Mouse (Mus musculus): ENCODE data around the gene Fgd2. TPM values are rescaled to one million over a fixed set of nuclear protein-coding genes. Genes with fewer than 3 reads are reported as not detected.

The Fgd2 gene
- polyA plus RNA-seq, 1 experiment = 0.44 TPM

DNA sequence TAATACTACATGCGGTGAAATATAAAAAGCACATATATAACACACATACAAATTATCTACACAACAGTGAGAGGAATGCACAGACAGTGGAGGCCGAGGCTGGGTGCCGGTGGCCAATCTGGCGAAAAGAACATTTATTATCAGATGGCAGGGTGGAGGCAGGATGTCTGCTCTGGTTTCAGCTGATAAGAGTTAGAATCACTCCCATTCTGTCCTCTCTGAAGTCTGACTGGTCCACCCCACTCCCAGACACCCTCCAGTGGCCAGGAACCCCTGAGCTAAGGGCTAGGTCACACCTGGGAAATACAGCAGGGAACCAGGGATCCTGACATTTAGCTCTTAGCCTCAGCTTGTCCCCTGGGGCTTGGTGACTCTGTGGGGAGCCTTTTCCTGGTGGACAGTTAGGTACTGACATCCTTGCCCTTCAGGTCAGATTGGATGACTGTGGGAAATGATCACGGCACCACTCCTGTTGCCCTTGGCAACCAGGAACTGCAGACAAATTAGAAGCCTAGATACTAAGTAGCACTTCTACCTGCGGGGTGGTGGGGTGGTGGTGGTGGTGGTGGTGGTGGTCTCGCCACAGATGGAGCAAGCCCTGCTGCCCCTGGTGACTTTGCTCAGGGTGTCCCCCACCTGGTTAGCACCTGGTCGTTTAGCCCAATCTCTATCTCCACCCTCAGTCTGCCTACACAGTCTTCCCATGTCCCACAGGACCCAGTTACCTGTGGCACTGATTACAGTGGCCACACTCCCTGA lies 40.7 kb upstream of the Fgd2 start:
- TF ChIP-seq POLR2A (IDR thresholded peaks at IDR 0.05; ENCODE audit: low read depth, low read length) (no peak), CTCF (IDR thresholded peaks at IDR 0.05; ENCODE audit: borderline replicate concordance, insufficient read depth, low read length) (no peak)

DNA sequence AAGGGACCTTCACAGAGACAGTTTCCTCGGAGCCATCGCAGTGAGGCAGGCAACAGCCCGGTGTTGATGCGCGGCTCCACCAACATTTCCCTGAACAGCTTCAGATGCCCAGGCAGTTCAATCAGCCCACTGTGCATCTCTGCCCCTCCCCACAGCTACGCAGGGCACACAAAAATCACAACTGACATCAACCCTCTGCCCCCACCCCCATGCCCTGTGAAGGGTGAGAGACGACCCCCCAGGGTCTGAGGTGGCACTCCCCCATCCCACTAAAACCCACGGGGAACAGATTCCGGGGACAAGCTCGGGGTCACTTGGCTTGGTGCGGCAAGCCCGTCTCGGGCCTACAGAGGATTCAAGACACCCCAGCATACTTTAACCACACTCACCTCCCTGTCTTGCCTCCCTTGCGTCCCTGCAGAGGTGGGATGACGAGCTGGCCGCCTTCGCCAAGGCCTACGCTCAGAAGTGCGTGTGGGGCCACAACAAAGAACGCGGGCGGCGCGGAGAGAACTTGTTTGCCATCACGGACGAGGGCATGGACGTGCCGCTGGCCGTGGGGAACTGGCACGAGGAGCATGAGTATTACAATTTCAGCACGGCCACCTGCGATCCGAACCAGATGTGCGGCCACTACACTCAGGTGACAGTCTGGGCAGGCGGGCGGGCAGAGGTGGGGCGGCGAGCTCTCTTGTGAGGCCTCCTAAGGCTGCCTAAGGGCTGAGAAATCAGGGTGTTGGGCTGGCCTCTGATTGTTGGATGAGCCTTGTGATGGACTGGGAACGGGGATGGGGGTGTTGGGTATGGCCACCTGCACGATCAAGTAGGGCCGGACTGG lies 38.7 kb upstream of the Fgd2 start:
- TF ChIP-seq POLR2A (IDR thresholded peaks at IDR 0.05; ENCODE audit: low read depth, low read length) (no peak), CTCF (IDR thresholded peaks at IDR 0.05; ENCODE audit: borderline replicate concordance, insufficient read depth, low read length) (no peak)
- no peak overlapping the region for H3K4me3 ChIP-seq (ENCODE audit: insufficient read depth, low read length)
- H3K4me1 ChIP-seq (ENCODE audit: control insufficient read depth, insufficient read depth, low read length) = no peaks in the 10 kb centered on the region
- no peak overlapping the region for H3K27ac ChIP-seq (ENCODE audit: insufficient read depth, low read length)

More for the DNA sequence above, 40.7 kb upstream of the Fgd2 start:
- H3K4me1 ChIP-seq (ENCODE audit: control insufficient read depth, insufficient read depth, low read length) = peaks cover 10% of the 10 kb centered on the region
- H3K4me3 ChIP-seq (ENCODE audit: insufficient read depth, low read length) = no peak overlapping the region
- no peak overlapping the region for H3K27ac ChIP-seq (ENCODE audit: insufficient read depth, low read length)

DNA sequence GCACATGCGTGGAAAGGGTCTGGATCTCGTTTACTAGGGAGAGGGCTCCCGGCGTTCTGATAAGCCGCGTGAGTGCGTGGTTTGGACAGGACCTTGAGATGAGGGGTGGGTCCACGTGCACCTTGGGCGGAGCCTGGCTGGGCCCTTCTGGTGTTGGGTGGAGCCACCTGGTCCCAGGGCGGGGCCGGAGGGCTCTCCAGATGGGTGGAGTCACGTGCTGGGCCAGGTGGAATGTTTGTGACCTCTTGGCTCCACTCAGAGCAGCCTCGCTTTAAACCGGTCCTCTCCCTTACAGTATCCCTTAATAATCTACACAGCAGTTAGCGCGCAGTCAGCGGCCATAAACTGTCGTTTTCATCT lies 38.1 kb upstream of the Fgd2 start:
- H3K4me3 ChIP-seq (ENCODE audit: insufficient read depth, low read length) = no peak overlapping the region
- TF ChIP-seq CTCF (IDR thresholded peaks at IDR 0.05; ENCODE audit: borderline replicate concordance, insufficient read depth, low read length) = no peak
- TF ChIP-seq POLR2A (IDR thresholded peaks at IDR 0.05; ENCODE audit: low read depth, low read length) = no peak
- H3K27ac ChIP-seq (ENCODE audit: insufficient read depth, low read length) = no peak overlapping the region
- no peaks in the 10 kb centered on the region for H3K4me1 ChIP-seq (ENCODE audit: control insufficient read depth, insufficient read depth, low read length)

DNA sequence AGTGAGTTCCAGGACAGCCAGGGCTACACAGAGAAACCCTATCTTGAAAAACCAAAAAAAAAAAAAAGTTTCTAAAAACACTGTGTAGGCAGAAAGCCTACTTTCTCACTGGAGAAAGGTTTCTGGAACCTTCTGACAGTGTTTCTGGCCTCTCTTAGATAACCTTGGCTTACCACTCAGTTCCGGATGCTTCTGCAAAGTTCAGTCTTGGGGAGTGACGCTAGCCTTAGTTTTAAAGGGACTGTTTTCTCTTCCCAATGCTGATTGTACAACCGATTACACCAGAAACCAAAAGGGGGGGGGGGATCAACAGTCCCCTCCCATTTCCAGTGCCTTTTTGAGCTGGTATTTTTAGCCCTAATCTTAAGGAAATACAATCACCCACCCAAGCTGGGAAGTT lies 37.1 kb upstream of the Fgd2 start:
- TF ChIP-seq CTCF (IDR thresholded peaks at IDR 0.05; ENCODE audit: borderline replicate concordance, insufficient read depth, low read length) (no peak), POLR2A (IDR thresholded peaks at IDR 0.05; ENCODE audit: low read depth, low read length) (no peak)
- no peak overlapping the region for H3K4me3 ChIP-seq (ENCODE audit: insufficient read depth, low read length)
- no peaks in the 10 kb centered on the region for H3K4me1 ChIP-seq (ENCODE audit: control insufficient read depth, insufficient read depth, low read length)
- no peak overlapping the region for H3K27ac ChIP-seq (ENCODE audit: insufficient read depth, low read length)

DNA sequence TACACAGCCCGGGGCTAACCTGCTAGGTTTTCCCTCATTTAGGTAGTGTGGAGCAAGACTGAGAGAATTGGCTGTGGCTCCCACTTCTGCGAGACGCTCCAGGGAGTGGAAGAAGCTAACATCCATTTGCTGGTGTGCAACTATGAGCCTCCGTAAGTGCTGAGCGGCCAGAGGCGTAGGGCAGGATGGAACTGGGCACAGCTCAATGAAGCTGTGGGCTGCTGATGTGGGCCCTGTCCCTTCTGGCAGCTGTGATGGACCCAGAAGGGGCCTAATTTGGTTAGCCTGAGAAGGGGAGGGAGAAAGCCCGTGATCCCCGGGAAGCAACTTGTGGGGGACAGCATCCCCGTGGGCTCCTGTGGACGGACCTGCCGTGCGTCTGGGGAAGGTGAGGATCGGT lies 34.9 kb upstream of the Fgd2 start:
- TF ChIP-seq POLR2A (IDR thresholded peaks at IDR 0.05; ENCODE audit: low read depth, low read length) = no peak
- no peak for TF ChIP-seq CTCF (IDR thresholded peaks at IDR 0.05; ENCODE audit: borderline replicate concordance, insufficient read depth, low read length)
- Histone ChIP-seq H3K27ac (ENCODE audit: insufficient read depth, low read length) (no peak overlapping the region), H3K4me3 (ENCODE audit: insufficient read depth, low read length) (no peak overlapping the region), H3K4me1 (ENCODE audit: control insufficient read depth, insufficient read depth, low read length) (no peaks in the 10 kb centered on the region)

DNA sequence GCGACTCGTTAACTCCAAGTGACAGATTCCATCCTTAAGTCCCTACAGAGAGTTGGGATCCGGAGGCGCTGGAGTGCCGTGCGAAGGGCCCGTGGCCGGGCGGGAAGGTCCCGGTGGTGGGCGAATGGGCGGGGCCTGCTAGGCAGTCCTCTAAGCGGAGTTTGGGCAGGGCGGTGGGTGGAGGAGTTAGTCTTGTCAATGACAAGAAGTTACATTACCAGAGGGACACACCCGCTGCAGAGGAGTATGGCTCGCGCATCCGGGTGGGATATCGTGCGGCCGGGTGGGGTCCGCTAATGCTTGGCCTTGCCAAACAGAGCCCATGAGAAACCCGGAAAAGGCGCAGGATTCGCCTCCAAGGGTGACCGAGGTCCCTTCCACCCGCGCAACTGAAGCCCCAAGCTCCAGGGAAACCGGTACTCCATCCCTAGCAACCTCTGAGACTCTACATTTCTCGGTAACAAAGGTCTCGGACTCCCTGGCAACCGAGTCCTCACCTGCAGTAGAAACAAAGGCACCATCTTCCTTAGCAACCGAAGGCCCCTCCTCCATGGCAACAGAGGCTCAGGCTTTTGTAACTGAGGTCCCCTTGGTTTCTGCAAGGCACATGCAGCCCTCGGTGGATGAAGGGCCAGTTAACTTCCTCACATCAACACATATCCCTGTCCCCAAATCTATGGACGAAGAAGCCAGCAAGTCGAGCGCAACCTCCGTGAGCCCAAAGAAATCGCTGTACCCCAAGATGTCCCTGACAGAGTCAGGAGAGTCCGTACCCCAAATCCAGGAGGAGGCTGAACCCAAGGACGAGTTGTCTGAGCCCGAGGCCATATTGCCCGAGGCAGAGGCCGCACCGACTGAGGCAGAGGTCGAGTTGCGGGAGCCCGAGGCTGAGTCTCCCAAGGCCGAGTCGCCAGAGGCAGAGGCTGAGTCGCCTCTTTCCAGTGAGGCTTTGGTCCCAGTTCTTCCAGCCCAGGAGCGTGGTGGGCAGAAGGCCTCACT lies 33.9 kb upstream of the Fgd2 start:
- TF ChIP-seq CTCF (IDR thresholded peaks at IDR 0.05; ENCODE audit: borderline replicate concordance, insufficient read depth, low read length) = no peak
- TF ChIP-seq POLR2A (IDR thresholded peaks at IDR 0.05; ENCODE audit: low read depth, low read length) = no peak
- no peaks in the 10 kb centered on the region for H3K4me1 ChIP-seq (ENCODE audit: control insufficient read depth, insufficient read depth, low read length)
- H3K27ac ChIP-seq (ENCODE audit: insufficient read depth, low read length) = no peak overlapping the region
- no peak overlapping the region for H3K4me3 ChIP-seq (ENCODE audit: insufficient read depth, low read length)

DNA sequence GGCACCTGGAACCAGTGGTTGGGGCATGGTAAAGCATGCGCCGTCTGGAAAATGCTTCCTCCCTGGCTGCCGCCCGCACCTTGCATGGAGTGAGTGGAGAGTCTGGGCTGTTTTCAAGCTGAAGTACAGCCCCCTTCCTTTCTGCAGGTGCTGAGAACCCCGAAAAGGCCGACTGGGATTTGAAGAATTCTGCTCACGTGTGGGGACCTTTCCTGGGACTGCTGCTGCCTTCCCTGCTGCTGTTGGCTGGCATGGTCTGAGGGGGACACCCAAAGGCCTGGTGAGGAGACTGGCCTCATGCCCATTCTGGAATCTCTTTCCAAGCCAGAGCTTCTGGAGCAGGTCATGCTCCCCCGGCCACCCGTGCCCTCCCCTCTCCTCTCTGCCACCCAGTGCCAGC lies 33.0 kb upstream of the Fgd2 start:
- TF ChIP-seq CTCF (IDR thresholded peaks at IDR 0.05; ENCODE audit: borderline replicate concordance, insufficient read depth, low read length) (no peak), POLR2A (IDR thresholded peaks at IDR 0.05; ENCODE audit: low read depth, low read length) (no peak)

DNA sequence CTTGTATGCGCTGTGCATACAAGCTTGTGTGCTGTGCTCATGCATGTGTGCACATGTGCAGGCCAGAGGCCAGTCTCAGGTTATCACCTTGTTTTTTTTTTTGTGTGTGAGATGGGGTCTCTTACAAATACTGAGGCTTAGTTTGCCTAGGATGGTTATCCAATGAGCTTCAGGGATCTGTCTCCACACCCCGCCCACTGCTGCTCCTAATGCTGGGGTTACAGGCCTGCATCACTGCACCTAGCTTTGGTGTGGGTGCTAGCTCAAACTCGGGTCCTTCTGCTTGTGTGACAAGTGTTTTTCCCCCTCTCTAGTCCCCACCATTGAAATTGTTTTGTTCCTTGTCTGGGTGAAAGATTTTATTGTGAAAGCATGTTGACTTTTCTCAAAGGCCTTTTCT lies 30.5 kb upstream of the Fgd2 start:
- H3K27ac ChIP-seq (ENCODE audit: insufficient read depth, low read length) = no peak overlapping the region

More for the DNA sequence above, 33.0 kb upstream of the Fgd2 start:
- Histone ChIP-seq H3K4me3 (ENCODE audit: insufficient read depth, low read length) (no peak overlapping the region), H3K4me1 (ENCODE audit: control insufficient read depth, insufficient read depth, low read length) (no peaks in the 10 kb centered on the region), H3K27ac (ENCODE audit: insufficient read depth, low read length) (no peak overlapping the region)

DNA sequence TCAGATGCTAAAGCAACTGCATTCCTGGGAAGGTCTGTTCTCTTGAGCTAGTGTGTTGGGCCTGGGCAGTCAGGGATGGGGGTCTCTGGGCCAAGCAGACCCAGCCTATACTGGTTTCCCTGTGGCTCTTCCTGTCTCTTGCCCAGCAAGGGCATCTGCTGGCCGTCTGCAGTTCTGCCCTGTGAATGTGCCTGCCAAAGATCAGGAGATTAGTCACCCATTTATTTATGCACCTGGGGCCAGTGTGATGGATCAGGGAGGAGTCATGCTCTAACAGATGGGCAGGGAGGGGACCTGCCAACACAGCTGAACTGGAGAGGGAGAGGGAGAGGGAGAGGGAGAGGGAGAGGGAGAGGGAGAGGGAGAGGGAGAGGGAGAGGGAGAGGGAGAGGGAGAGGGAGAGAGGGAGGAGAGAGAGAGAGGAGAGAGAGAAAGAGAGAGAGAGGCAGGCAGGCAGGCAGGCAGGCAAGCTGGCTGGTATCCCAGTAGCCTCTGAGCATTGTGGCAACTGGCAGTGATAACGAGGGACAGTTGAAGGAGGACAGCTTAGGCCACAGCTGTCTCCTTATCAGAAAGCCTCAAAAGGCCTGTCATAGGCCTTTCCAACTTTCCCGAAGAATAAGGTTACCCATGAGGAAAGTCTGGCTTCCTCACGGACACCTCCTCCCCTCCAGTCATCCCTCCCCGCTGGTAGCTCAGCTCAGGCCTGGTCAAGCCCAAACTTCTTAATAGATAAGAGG lies 29.9 kb upstream of the Fgd2 start:
- Histone ChIP-seq H3K27ac (ENCODE audit: insufficient read depth, low read length) (no peak overlapping the region), H3K4me1 (ENCODE audit: control insufficient read depth, insufficient read depth, low read length) (no peaks in the 10 kb centered on the region), H3K4me3 (ENCODE audit: insufficient read depth, low read length) (no peak overlapping the region)
- TF ChIP-seq CTCF (IDR thresholded peaks at IDR 0.05; ENCODE audit: borderline replicate concordance, insufficient read depth, low read length) (no peak), POLR2A (IDR thresholded peaks at IDR 0.05; ENCODE audit: low read depth, low read length) (no peak)

More for the DNA sequence above, 30.5 kb upstream of the Fgd2 start:
- H3K4me1 ChIP-seq (ENCODE audit: control insufficient read depth, insufficient read depth, low read length) = no peaks in the 10 kb centered on the region
- TF ChIP-seq POLR2A (IDR thresholded peaks at IDR 0.05; ENCODE audit: low read depth, low read length) (no peak), CTCF (IDR thresholded peaks at IDR 0.05; ENCODE audit: borderline replicate concordance, insufficient read depth, low read length) (no peak)
- H3K4me3 ChIP-seq (ENCODE audit: insufficient read depth, low read length) = no peak overlapping the region

All from embryonic fibroblast, embryonic 13.5 days (primary cell).